Mouse (Mus musculus): ENCODE data around the gene Gcn1l1.

DNA sequence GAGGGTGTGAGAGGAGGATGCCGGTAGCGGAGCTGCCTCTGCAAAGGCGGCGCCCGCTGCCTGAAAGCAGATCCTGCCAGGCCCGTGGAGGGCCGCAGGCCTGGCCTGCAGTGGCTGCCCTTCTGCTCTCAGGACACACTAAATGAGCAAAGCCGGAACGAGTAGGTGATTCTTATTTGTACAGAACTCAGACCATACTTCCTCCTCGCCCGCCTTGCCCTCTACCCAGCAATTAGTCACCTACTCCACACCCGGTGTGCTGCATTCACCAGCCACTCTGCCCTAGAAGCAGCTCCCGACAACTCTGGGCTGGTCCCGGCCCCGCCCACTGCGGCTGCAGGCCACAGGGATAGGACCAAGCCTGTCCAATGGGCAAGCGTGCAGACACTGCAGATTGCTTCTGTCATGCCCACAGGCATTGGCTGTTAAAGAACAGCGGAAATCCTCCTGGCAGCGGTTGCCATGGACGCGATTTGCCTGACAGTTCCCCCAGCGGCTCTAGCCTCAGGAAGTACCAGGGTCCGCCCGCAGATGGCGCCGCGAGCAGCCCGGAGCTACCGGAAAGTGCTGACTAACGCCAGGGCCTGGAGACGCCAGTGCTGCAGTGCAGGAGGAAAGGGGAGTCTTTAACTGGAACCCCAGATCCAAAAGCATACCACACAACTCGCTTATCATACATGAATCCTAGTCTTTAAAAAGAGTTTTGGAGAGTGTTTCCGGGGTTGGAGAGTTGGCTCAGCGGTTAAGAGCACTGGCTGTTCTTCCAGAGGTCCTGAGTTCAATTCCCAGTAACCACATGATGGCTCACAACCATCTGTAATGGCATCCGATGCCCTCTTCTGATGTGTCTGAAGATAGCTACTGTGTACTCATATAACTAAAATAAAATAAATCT is 87.9 kb downstream of the Gcn1l1 start:
- no peak for TF ChIP-seq TAL1 (IDR thresholded peaks at IDR 0.05; ENCODE audit: low read length)
- TF ChIP-seq GATA1 (IDR thresholded peaks at IDR 0.05; ENCODE audit: low read length), result no peak

Data from erythroblast, embryonic 14.5 days (primary cell).